Mouse (Mus musculus) myocyte (in vitro differentiated cells): ENCODE results near the gene Klf15. TPM values are rescaled to one million over a fixed set of nuclear protein-coding genes. Genes with fewer than 3 reads are reported as not detected.

Experiments
- H3K27me3 ChIP-seq: one replicate; pipeline ENCODE4 v1.6.1; 2011; ENCODE audit not compliant: control insufficient read depth, insufficient read depth, insufficient read length
- H3K36me3 ChIP-seq: one replicate; pipeline ENCODE4 v1.6.1; 2011; ENCODE audit not compliant: control insufficient read depth, insufficient read depth
- H3K4me2 ChIP-seq: one replicate; pipeline ENCODE4 v1.6.1; 2011; ENCODE audit warnings: low read depth, control low read depth
- H3K4me3 ChIP-seq: one replicate; pipeline ENCODE4 v1.5.1; 2011; ENCODE audit warnings: mild to moderate bottlenecking, control low read depth, moderate library complexity
- H3K79me2 ChIP-seq: one replicate; pipeline ENCODE4 v1.6.1; 2011; ENCODE audit not compliant: control insufficient read depth, insufficient read depth
- H3ac ChIP-seq: one replicate; pipeline ENCODE4 v1.6.1; 2011; ENCODE audit not compliant: control insufficient read depth, insufficient read length
- CEBPB ChIP-seq: IDR thresholded peaks from 2 replicates; pipeline ENCODE4 v1.6.1; 2011; ENCODE audit warnings: mild to moderate bottlenecking, moderate library complexity; ENCODE audit not compliant: poor library complexity, insufficient read depth, severe bottlenecking
- E2F4 ChIP-seq: IDR thresholded peaks from one replicate; pipeline ENCODE4 v1.6.1; 2011; ENCODE audit warnings: mild to moderate bottlenecking, control low read depth, moderate library complexity; ENCODE audit not compliant: insufficient read depth
- MAX ChIP-seq: IDR thresholded peaks from one replicate; pipeline ENCODE4 v1.6.1; 2011; ENCODE audit warnings: low read depth, mild to moderate bottlenecking, control low read depth
- MYOD1 ChIP-seq, 3 experiments: IDR thresholded peaks; one replicate each; pipeline ENCODE4 v1.6.1; 2011; ENCODE audit warnings: control low read depth in 2 of 3, low read depth in 2 of 3, mild to moderate bottlenecking in 2 of 3, moderate library complexity in 1 of 3; ENCODE audit not compliant: insufficient read length in 2 of 3, control insufficient read depth in 1 of 3
- MYOG ChIP-seq, 3 experiments: IDR thresholded peaks; one replicate each; pipeline ENCODE4 v1.6.1; 2011; ENCODE audit warnings: control low read depth in 2 of 3, low read depth in 2 of 3, mild to moderate bottlenecking in 2 of 3; ENCODE audit not compliant: insufficient read length in 2 of 3, control insufficient read depth in 1 of 3, insufficient read depth in 1 of 3
- POLR2A ChIP-seq: IDR thresholded peaks from one replicate; pipeline ENCODE4 v1.6.1; 2011; ENCODE audit warnings: low read depth, mild to moderate bottlenecking, control low read depth, moderate library complexity; ENCODE audit not compliant: insufficient read length
- POLR2AphosphoS2 ChIP-seq: IDR thresholded peaks from one replicate; pipeline ENCODE4 v1.6.1; 2011; ENCODE audit warnings: low read depth, control low read depth; ENCODE audit not compliant: insufficient read length
- REST ChIP-seq: IDR thresholded peaks from one replicate; pipeline ENCODE4 v1.6.1; 2011; ENCODE audit warnings: mild to moderate bottlenecking, control low read depth, moderate library complexity; ENCODE audit not compliant: insufficient read depth, insufficient read length
- SRF ChIP-seq: IDR thresholded peaks from one replicate; pipeline ENCODE4 v1.6.1; 2011; ENCODE audit warnings: low read depth; ENCODE audit not compliant: control insufficient read depth, insufficient read length
- TCF12 ChIP-seq: IDR thresholded peaks from one replicate; pipeline ENCODE4 v1.6.1; 2011; ENCODE audit warnings: mild to moderate bottlenecking, control low read depth; ENCODE audit not compliant: poor library complexity, insufficient read depth, severe bottlenecking
- TCF3 ChIP-seq: IDR thresholded peaks from one replicate; pipeline ENCODE4 v1.6.1; 2011; ENCODE audit warnings: low read depth, control low read depth; ENCODE audit not compliant: insufficient read length
- USF1 ChIP-seq: IDR thresholded peaks from one replicate; pipeline ENCODE4 v1.6.1; 2011; ENCODE audit warnings: low read depth, mild to moderate bottlenecking, control low read depth, moderate library complexity
- polyA plus RNA-seq: library from polyadenylated mRNA; unstranded; fragments of >200 nt; fragmentation: generic; extraction: Trizol; gene quantifications from one replicate; pipeline ENCODE4 v1.2.1, GENCODE M21; 2012; ENCODE audit warnings: missing spikeins

The Klf15 gene
- polyA plus RNA-seq, 1 experiment, result 1.8 TPM

DNA sequence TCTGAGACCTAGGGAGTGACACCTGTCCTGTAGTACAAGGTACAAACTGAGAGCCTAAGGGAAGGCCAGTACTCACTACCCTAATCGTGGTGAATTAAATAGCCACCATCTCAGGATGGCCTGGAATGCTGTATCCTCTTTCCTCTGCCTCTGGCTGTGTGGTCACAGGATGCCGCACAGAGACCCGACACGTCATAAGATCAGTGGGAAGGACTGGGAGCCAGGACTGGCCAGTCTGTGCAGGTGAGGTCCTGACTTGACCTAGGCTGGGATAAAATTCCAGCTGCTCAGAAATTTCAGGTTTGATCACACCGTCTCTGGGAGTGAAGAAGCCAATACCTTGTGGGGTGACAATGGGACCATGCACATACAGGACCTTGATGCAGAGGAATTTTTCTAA is 10.9 kb upstream of the Klf15 start:
- no peaks in the 10 kb centered on the region for H3K36me3 ChIP-seq
- H3K27me3 ChIP-seq, result peaks cover 10% of the 10 kb centered on the region
- H3K4me2 ChIP-seq, result no peak overlapping the region
- no peak overlapping the region for H3ac ChIP-seq
- no peak overlapping the region for H3K4me3 ChIP-seq
- TF ChIP-seq TCF12 (no peak), POLR2A (no peak), TCF3 (no peak), USF1 (no peak), SRF (no peak), MYOG (IDR thresholded peaks at IDR 0.05; ENCODE audit: control insufficient read depth in 1 of 3, insufficient read depth in 1 of 3, insufficient read length in 2 of 3, low read depth in 2 of 3) (no peak), E2F4 (no peak), CEBPB (no peak)
- H3K79me2 ChIP-seq, result no peaks in the 10 kb centered on the region

DNA sequence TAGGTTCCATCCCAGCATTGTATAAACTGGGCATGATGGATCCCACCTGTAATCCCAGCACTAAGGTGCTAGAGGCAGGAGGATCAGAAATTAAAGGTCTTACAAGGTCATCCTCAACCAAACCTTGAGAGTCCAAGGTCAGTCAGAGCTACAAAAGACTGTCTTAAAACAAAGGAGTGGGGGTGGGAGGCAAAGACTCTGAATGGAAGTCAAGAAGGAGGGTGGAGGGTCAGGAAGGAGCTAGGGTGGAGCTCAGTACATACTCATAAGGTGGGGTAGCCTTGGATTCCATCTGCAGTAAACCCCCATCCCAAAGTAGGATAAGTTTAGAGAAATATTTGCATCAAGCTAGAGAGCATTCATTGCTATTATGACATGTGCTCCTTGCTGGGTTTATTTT is 9.8 kb upstream of the Klf15 start:
- TF ChIP-seq TCF3 (no peak), E2F4 (no peak)
- H3K27me3 ChIP-seq, result peaks cover 13% of the 10 kb centered on the region

GRCm38 (mm10) chr6:90453751-90454150 is 8.6 kb upstream of the Klf15 start:
- Histone ChIP-seq H3K4me2 (no peak overlapping the region), H3K79me2 (no peaks in the 10 kb centered on the region), H3ac (no peak overlapping the region), H3K4me3 (no peak overlapping the region), H3K27me3 (peaks cover 13% of the 10 kb centered on the region), H3K36me3 (no peaks in the 10 kb centered on the region)
- TF ChIP-seq MAX (no peak), TCF3 (no peak), E2F4 (no peak)

More for the DNA sequence above, 9.8 kb upstream of the Klf15 start:
- no peaks in the 10 kb centered on the region for H3K36me3 ChIP-seq
- no peak overlapping the region for H3K4me3 ChIP-seq
- H3K4me2 ChIP-seq, result no peak overlapping the region
- no peaks in the 10 kb centered on the region for H3K79me2 ChIP-seq
- H3ac ChIP-seq, result no peak overlapping the region

DNA sequence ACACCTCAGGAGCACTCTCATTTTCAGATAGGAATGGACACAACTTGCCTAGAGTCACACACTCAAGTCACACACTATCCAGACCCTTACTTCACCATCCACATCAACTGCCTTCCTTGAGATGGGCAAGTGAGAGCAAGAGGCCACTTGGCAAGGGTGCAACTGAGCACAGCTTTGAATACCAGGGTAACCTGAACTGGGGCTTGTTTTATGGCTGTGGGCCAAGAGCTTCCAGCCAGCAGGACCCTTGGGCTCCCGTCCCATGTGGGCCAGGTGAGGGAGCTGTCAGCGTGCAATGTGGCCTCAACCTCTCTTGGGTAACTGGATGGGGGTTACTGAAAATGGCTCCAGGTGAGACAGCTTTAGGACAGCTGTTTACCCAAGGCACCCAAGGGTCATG is 5.0 kb upstream of the Klf15 start:
- Histone ChIP-seq H3ac (no peak overlapping the region), H3K36me3 (no peaks in the 10 kb centered on the region), H3K27me3 (peaks cover 22% of the 10 kb centered on the region), H3K4me3 (no peak overlapping the region), H3K4me2 (no peak overlapping the region), H3K79me2 (no peaks in the 10 kb centered on the region)
- no peak for TF ChIP-seq MAX
- no peak for TF ChIP-seq USF1
- no peak for TF ChIP-seq POLR2A
- no peak for TF ChIP-seq TCF12
- no peak for TF ChIP-seq CEBPB

DNA sequence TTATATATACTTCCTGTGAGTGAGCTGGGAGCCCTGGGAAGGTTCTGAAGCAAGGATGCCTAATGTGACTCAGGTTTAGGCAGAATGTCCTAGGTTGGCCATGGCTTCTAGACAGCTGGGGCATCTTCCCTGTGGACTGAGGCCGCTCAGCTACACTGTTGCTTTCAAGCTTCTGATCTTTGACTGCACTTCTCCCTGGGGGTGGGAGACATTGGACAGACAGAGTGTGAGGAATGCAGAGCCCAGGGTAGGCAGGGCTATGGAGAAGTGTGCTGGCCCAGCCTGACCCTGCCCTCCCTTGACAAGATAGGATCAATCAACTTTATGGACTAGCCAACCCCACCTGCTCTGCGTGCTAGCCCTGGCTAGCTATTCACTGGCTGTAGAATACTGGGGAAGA is 1.2 kb upstream of the Klf15 start:
- no peak overlapping the region for H3K4me2 ChIP-seq
- H3K36me3 ChIP-seq, result no peaks in the 10 kb centered on the region
- no peak overlapping the region for H3K4me3 ChIP-seq

DNA sequence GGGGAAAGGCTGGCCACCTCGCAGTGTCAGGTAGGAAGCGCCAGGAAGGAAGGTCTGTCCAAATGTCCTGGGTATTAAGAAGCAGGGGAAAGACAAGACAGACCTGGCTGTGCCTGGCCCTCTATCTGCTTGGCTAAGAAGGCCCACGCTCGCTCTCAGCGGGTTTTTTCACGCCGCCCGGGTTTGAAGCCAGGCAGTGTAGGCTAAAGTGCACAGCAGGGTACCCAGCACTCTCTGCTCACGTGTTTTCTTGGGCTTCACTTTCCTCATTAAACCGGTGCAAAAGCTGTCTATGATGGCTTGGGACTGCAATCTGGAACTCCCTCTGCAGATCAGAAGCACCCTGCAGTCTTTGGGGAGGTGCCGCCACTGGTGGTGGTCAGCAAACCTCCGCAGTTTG is 605 bp upstream of the Klf15 start:
- Histone ChIP-seq H3K79me2 (no peaks in the 10 kb centered on the region), H3K4me2 (no peak overlapping the region), H3K4me3 (no peak overlapping the region), H3K27me3 (peaks cover 41% of the 10 kb centered on the region), H3K36me3 (no peaks in the 10 kb centered on the region), H3ac (no peak overlapping the region)
- no peak for TF ChIP-seq SRF
- no peak for TF ChIP-seq E2F4
- TF ChIP-seq TCF12, result no peak
- TF ChIP-seq REST, result no peak
- no peak for TF ChIP-seq POLR2A
- TF ChIP-seq MAX, result no peak
- TF ChIP-seq CEBPB, result no peak
- TF ChIP-seq MYOD1 (IDR thresholded peaks at IDR 0.05; ENCODE audit: control insufficient read depth in 1 of 3, insufficient read length in 2 of 3, low read depth in 2 of 3), result no peak
- TF ChIP-seq MYOG (IDR thresholded peaks at IDR 0.05; ENCODE audit: control insufficient read depth in 1 of 3, insufficient read depth in 1 of 3, insufficient read length in 2 of 3, low read depth in 2 of 3), result no peak
- TF ChIP-seq POLR2AphosphoS2, result no peak
- TF ChIP-seq USF1, result no peak
- TF ChIP-seq TCF3, result no peak

More for the DNA sequence above, 1.2 kb upstream of the Klf15 start:
- no peaks in the 10 kb centered on the region for H3K79me2 ChIP-seq
- no peak for TF ChIP-seq TCF3
- TF ChIP-seq USF1, result no peak
- no peak for TF ChIP-seq POLR2A
- TF ChIP-seq POLR2AphosphoS2, result no peak
- no peak for TF ChIP-seq MYOD1 (IDR thresholded peaks at IDR 0.05; ENCODE audit: control insufficient read depth in 1 of 3, insufficient read length in 2 of 3, low read depth in 2 of 3)
- TF ChIP-seq MAX, result no peak
- TF ChIP-seq SRF, result no peak
- no peak for TF ChIP-seq MYOG (IDR thresholded peaks at IDR 0.05; ENCODE audit: control insufficient read depth in 1 of 3, insufficient read depth in 1 of 3, insufficient read length in 2 of 3, low read depth in 2 of 3)
- no peak for TF ChIP-seq REST
- TF ChIP-seq CEBPB, result no peak
- TF ChIP-seq E2F4, result no peak
- no peak for TF ChIP-seq TCF12
- peaks cover 41% of the 10 kb centered on the region for H3K27me3 ChIP-seq
- no peak overlapping the region for H3ac ChIP-seq
